Mouse (Mus musculus) limb, embryonic 12.5 days (tissue): ENCODE measurements around the gene Vapa. TPM values are rescaled to one million over a fixed set of nuclear protein-coding genes. Genes with fewer than 3 reads are reported as not detected.

Experiments
- ATAC-seq: fragments of 200-750 bp; cut with Nextera tagmentation; 2 replicates; pipeline ENCODE4 v1.8.0; 2017; ENCODE audit warnings: low read depth, moderate TSS enrichment; ENCODE audit not compliant: insufficient number of reproducible peaks, insufficient read depth, low FRiP score, low TSS enrichment
- H3K27ac ChIP-seq: fragments of 300-500 bp; sonication (generic); 2 replicates; pipeline ENCODE4 v1.5.1; 2016; ENCODE audit warnings: mild to moderate bottlenecking, moderate library complexity
- H3K27me3 ChIP-seq: fragments of 300-500 bp; sonication (generic); 2 replicates; pipeline ENCODE4 v1.6.1; 2016; ENCODE audit warnings: mild to moderate bottlenecking, moderate library complexity
- H3K36me3 ChIP-seq: fragments of 300-500 bp; sonication (generic); 2 replicates; pipeline ENCODE4 v1.6.1; 2016; ENCODE audit warnings: mild to moderate bottlenecking, moderate library complexity
- H3K4me1 ChIP-seq: fragments of 300-500 bp; sonication (generic); replicated peaks from 2 replicates; pipeline ENCODE4 v1.6.1; 2016
- H3K4me2 ChIP-seq: fragments of 300-500 bp; sonication (generic); 2 replicates; pipeline ENCODE4 v1.6.1; 2016; ENCODE audit warnings: mild to moderate bottlenecking, moderate library complexity
- H3K4me3 ChIP-seq: fragments of 300-500 bp; sonication (generic); replicated peaks from 2 replicates; pipeline ENCODE4 v1.5.1; 2016; ENCODE audit warnings: mild to moderate bottlenecking
- H3K9ac ChIP-seq: fragments of 300-500 bp; sonication (generic); replicated peaks from 2 replicates; pipeline ENCODE4 v1.6.1; 2016; ENCODE audit warnings: mild to moderate bottlenecking, moderate library complexity
- H3K9me3 ChIP-seq: fragments of 300-500 bp; sonication (generic); 2 replicates; pipeline ENCODE4 v1.6.1; 2016; ENCODE audit warnings: mild to moderate bottlenecking, moderate library complexity
- WGBS: fragments of 180-500 bp; shearing (Covaris S2); methylation state at CpG from one replicate; pipeline ENCODE4 v1.1.7; 2016; 5-methylcytosine and 5-hydroxymethylcytosine counted together
- polyA plus RNA-seq: library from polyadenylated mRNA; unstranded; fragments of >200 nt; fragmentation: Nextera tagmentation; extraction: Ambion mirVana; gene quantifications from 2 replicates; pipeline ENCODE4 v1.2.1, GENCODE M21; 2016

The Vapa gene
- polyA plus RNA-seq, 1 experiment from 2014 or later: 202 TPM

GRCm38 (mm10) chr17:65623130-65623529 lies 9.8 kb upstream of the Vapa start:
- no peaks in the 10 kb centered on the region for H3K27me3 ChIP-seq
- H3K9me3 ChIP-seq: 0 out of 2 replicates have a peak, but pooled peaks cover 4% of the 10 kb centered on the region
- H3K4me1 ChIP-seq: no peaks in the 10 kb centered on the region
- no peak overlapping the region for H3K9ac ChIP-seq
- no peak overlapping the region for H3K4me3 ChIP-seq
- no peaks in the 10 kb centered on the region for H3K36me3 ChIP-seq
- no peak overlapping the region for H3K27ac ChIP-seq
- no peak for ATAC-seq
- H3K4me2 ChIP-seq: no peak overlapping the region

- Histone ChIP-seq H3K9me3 (no peaks in the 10 kb centered on the region), H3K4me2 (no peak overlapping the region), H3K4me3 (no peak overlapping the region), H3K36me3 (no peaks in the 10 kb centered on the region), H3K9ac (no peak overlapping the region), H3K27me3 (no peaks in the 10 kb centered on the region), H3K4me1 (0 out of 2 replicates have a peak, but pooled peaks cover 6% of the 10 kb centered on the region), H3K27ac (no peak overlapping the region)
- no peak for ATAC-seq
- WGBS: 80% methylated on average over 2 of the region's 2 CpGs
Observed at GRCm38 (mm10) chr17:65618431-65618830, 5.1 kb upstream of the Vapa start.

- H3K27me3 ChIP-seq: no peaks in the 10 kb centered on the region
- H3K36me3 ChIP-seq: no peaks in the 10 kb centered on the region
- H3K4me2 ChIP-seq: no peak overlapping the region
- peaks cover 16% of the 10 kb centered on the region for H3K4me1 ChIP-seq
- no peaks in the 10 kb centered on the region for H3K9me3 ChIP-seq
- no peak for ATAC-seq
- WGBS: 51% methylated on average over 3 of the region's 3 CpGs
- no peak overlapping the region for H3K27ac ChIP-seq
- no peak overlapping the region for H3K9ac ChIP-seq
- H3K4me3 ChIP-seq: no peak overlapping the region
Observed at GRCm38 (mm10) chr17:65615678-65616077, 2.3 kb upstream of the Vapa start.

GRCm38 (mm10) chr17:65614431-65614830 lies 1.1 kb upstream of the Vapa start:
- ATAC-seq: no peak
- peak overlapping the region; percentile 69 for H3K4me2 ChIP-seq
- H3K27me3 ChIP-seq: no peaks in the 10 kb centered on the region
- H3K27ac ChIP-seq: peak overlapping the region; percentile 99
- peak overlapping the region; percentile 98 for H3K4me3 ChIP-seq
- no peaks in the 10 kb centered on the region for H3K36me3 ChIP-seq
- H3K9me3 ChIP-seq: no peaks in the 10 kb centered on the region
- H3K9ac ChIP-seq: peak overlapping the region; percentile 97
- H3K4me1 ChIP-seq: peaks cover 19% of the 10 kb centered on the region
- 2% methylated on average over 9 of the region's 9 CpGs for WGBS

- Histone ChIP-seq H3K27me3 (no peaks in the 10 kb centered on the region), H3K4me1 (peaks cover 31% of the 10 kb centered on the region), H3K4me2 (peak overlapping the region; percentile 64; the same call in 1 of the 2 replicates), H3K27ac (peak overlapping the region; percentile 99), H3K4me3 (peak overlapping the region; percentile 98), H3K9ac (peak overlapping the region; percentile 97), H3K9me3 (no peaks in the 10 kb centered on the region), H3K36me3 (no peaks in the 10 kb centered on the region)
- ATAC-seq: peak; percentile 44; the same call in 1 of the 2 replicates
- WGBS: 0% methylated on average over 36 of the region's 42 CpGs
Observed at GRCm38 (mm10) chr17:65613142-65613462, 253 bp downstream of the Vapa start.

- Histone ChIP-seq H3K9ac (peak overlapping the region; percentile 97), H3K27ac (peak overlapping the region; percentile 99), H3K4me2 (peak overlapping the region; percentile 64), H3K4me3 (peak overlapping the region; percentile 98), H3K4me1 (peaks cover 36% of the 10 kb centered on the region), H3K27me3 (no peaks in the 10 kb centered on the region), H3K36me3 (no peaks in the 10 kb centered on the region), H3K9me3 (no peaks in the 10 kb centered on the region)
- peak; percentile 45 for ATAC-seq
- under 1% methylated on average over 68 of the region's 91 CpGs for WGBS
Observed at GRCm38 (mm10) chr17:65612391-65613141, 789 bp downstream of the Vapa start.

- H3K4me1 ChIP-seq: peaks cover 42% of the 10 kb centered on the region
- peak overlapping the region; percentile 98 for H3K4me3 ChIP-seq
- no peak for ATAC-seq
- H3K9ac ChIP-seq: 0 out of 2 replicates have a peak overlapping the region, but pooled peaks have one; percentile 12
- H3K9me3 ChIP-seq: no peaks in the 10 kb centered on the region
- no peak overlapping the region for H3K27ac ChIP-seq
- 7% methylated on average over 4 of the region's 4 CpGs for WGBS
- H3K27me3 ChIP-seq: no peaks in the 10 kb centered on the region
- H3K4me2 ChIP-seq: peak overlapping the region; percentile 64
- no peaks in the 10 kb centered on the region for H3K36me3 ChIP-seq
Observed at GRCm38 (mm10) chr17:65611721-65612120, 1.6 kb downstream of the Vapa start.

- Histone ChIP-seq H3K27me3 (no peaks in the 10 kb centered on the region), H3K9me3 (no peaks in the 10 kb centered on the region), H3K9ac (no peak overlapping the region), H3K36me3 (no peaks in the 10 kb centered on the region), H3K4me3 (no peak overlapping the region), H3K27ac (no peak overlapping the region), H3K4me1 (peaks cover 49% of the 10 kb centered on the region), H3K4me2 (no peak overlapping the region)
- ATAC-seq: no peak
- WGBS: 85% methylated on average over 5 of the region's 5 CpGs
Observed at GRCm38 (mm10) chr17:65608743-65609142, 4.6 kb downstream of the Vapa start.

- WGBS: 81% methylated on average over 2 of the region's 2 CpGs
- H3K9ac ChIP-seq: no peak overlapping the region
Observed at GRCm38 (mm10) chr17:65608312-65608687, 5.1 kb downstream of the Vapa start.

GRCm38 (mm10) chr17:65607574-65608311 lies 5.6 kb downstream of the Vapa start:
- no peak overlapping the region for H3K4me2 ChIP-seq
- ATAC-seq: no peak

More at GRCm38 (mm10) chr17:65608312-65608687, 5.1 kb downstream of the Vapa start:
- no peak for ATAC-seq
- H3K4me1 ChIP-seq: peaks cover 49% of the 10 kb centered on the region
- H3K27ac ChIP-seq: no peak overlapping the region
- no peaks in the 10 kb centered on the region for H3K9me3 ChIP-seq
- no peak overlapping the region for H3K4me2 ChIP-seq
- H3K27me3 ChIP-seq: no peaks in the 10 kb centered on the region
- H3K36me3 ChIP-seq: no peaks in the 10 kb centered on the region
- H3K4me3 ChIP-seq: no peak overlapping the region

GRCm38 (mm10) chr17:65606014-65606413 lies 7.3 kb downstream of the Vapa start:
- Histone ChIP-seq H3K9me3 (no peaks in the 10 kb centered on the region), H3K36me3 (no peaks in the 10 kb centered on the region), H3K9ac (no peak overlapping the region), H3K27me3 (no peaks in the 10 kb centered on the region), H3K4me1 (peaks cover 42% of the 10 kb centered on the region), H3K4me3 (no peak overlapping the region), H3K27ac (no peak overlapping the region), H3K4me2 (no peak overlapping the region)
- 83% methylated on average over 4 of the region's 4 CpGs for WGBS
- ATAC-seq: no peak

More at GRCm38 (mm10) chr17:65607574-65608311, 5.6 kb downstream of the Vapa start:
- no peaks in the 10 kb centered on the region for H3K36me3 ChIP-seq
- no peak overlapping the region for H3K4me3 ChIP-seq
- H3K9me3 ChIP-seq: no peaks in the 10 kb centered on the region
- WGBS: 58% methylated on average over 7 of the region's 7 CpGs
- no peak overlapping the region for H3K27ac ChIP-seq
- no peaks in the 10 kb centered on the region for H3K27me3 ChIP-seq
- no peak overlapping the region for H3K9ac ChIP-seq
- peaks cover 49% of the 10 kb centered on the region for H3K4me1 ChIP-seq
